Mouse (Mus musculus): ENCODE data around the gene Aff4.

GRCm38 (mm10) chr11:53308884-53309310 is 41.7 kb upstream of the Aff4 start:
- no peak for TF ChIP-seq CTCF (conservative IDR thresholded peaks at IDR 0.05; ENCODE audit: insufficient read depth, insufficient read length, low read depth, low read length)
- TF ChIP-seq POLR2A (IDR thresholded peaks at IDR 0.05; ENCODE audit: low read depth, low read length) = no peak

All from kidney, adult 2 months (tissue).